Mouse (Mus musculus) MEL (cell line): ENCODE measurements around the gene Fam53b. TPM values are rescaled to one million over a fixed set of nuclear protein-coding genes. Genes with fewer than 3 reads are reported as not detected.

Experiments used
- DNase-seq: peaks from one replicate; pipeline ENCODE4 v3.0.0; 2011; ENCODE audit warnings: low read depth, low spot score
- H3K27ac ChIP-seq: 2 replicates; pipeline ENCODE4 v1.5.1; 2012; ENCODE audit warnings: low read depth, mild to moderate bottlenecking, control low read depth, low read length, moderate library complexity; ENCODE audit not compliant: control insufficient read depth
- H3K27me3 ChIP-seq, 2 experiments: fragments of 150-350 bp in 1 of 2; sonication (generic) in 1 of 2; 2 replicates each; pipeline ENCODE4 v1.6.1; 2012; ENCODE audit warnings: low read length in 2 of 2, mild to moderate bottlenecking in 2 of 2, improper control_type of control experiment in 1 of 2, moderate library complexity in 1 of 2; ENCODE audit not compliant: insufficient read depth in 2 of 2, control insufficient read depth in 1 of 2
- H3K36me3 ChIP-seq, 2 experiments: 2 replicates each; pipeline ENCODE4 v1.6.1; 2012 to 2014; ENCODE audit warnings: low read length in 2 of 2, improper control_type of control experiment in 1 of 2, inconsistent platforms in 1 of 2, mild to moderate bottlenecking in 1 of 2; ENCODE audit not compliant: insufficient read depth in 2 of 2, control insufficient read depth in 1 of 2
- H3K4me1 ChIP-seq, 2 experiments: fragments of 150-350 bp in 1 of 2; sonication (generic) in 1 of 2; 2 replicates each; pipeline ENCODE4 v1.6.1; 2012; ENCODE audit warnings: low read length in 2 of 2, improper control_type of control experiment in 1 of 2, mild to moderate bottlenecking in 1 of 2; ENCODE audit not compliant: insufficient read depth in 2 of 2, control insufficient read depth in 1 of 2
- H3K4me3 ChIP-seq, 2 experiments: fragments of 150-350 bp in 1 of 2; sonication (generic) in 1 of 2; 2 replicates each; pipeline ENCODE4 v1.5.1; 2012; ENCODE audit warnings: low read depth in 2 of 2, low read length in 2 of 2, mild to moderate bottlenecking in 2 of 2, moderate library complexity in 2 of 2, control low read depth in 1 of 2, improper control_type of control experiment in 1 of 2; ENCODE audit not compliant: control insufficient read depth in 1 of 2, insufficient read depth in 1 of 2
- H3K79me2 ChIP-seq: 2 replicates; pipeline ENCODE4 v1.6.1; 2012; ENCODE audit warnings: mild to moderate bottlenecking, low read length, moderate library complexity; ENCODE audit not compliant: control insufficient read depth, poor library complexity, insufficient read depth
- H3K9ac ChIP-seq: 2 replicates; pipeline ENCODE4 v1.6.1; 2012; ENCODE audit warnings: low read depth, mild to moderate bottlenecking, control low read depth, low read length, moderate library complexity; ENCODE audit not compliant: control insufficient read depth, poor library complexity, severe bottlenecking
- H3K9me3 ChIP-seq: fragments of 150-350 bp; sonication (generic); replicated peaks from 2 replicates; pipeline ENCODE4 v1.6.1; 2012; ENCODE audit warnings: mild to moderate bottlenecking, low read length, improper control_type of control experiment, moderate library complexity; ENCODE audit not compliant: insufficient read depth
- CHD1 ChIP-seq: IDR thresholded peaks from 2 replicates; pipeline ENCODE4 v1.6.1; 2012; ENCODE audit warnings: low read depth, mild to moderate bottlenecking, inconsistent platforms, low read length, improper control_type of control experiment
- CHD2 ChIP-seq: IDR thresholded peaks from 2 replicates; pipeline ENCODE4 v1.6.1; 2011; ENCODE audit warnings: low read length, improper control_type of control experiment
- CTCF ChIP-seq, 3 experiments: IDR thresholded peaks in 2 of 3; conservative IDR thresholded peaks in 1 of 3; 2 replicates each; pipeline ENCODE4 v1.5.1; 2011 to 2012; ENCODE audit warnings: low read length in 3 of 3, low read depth in 2 of 3, mild to moderate bottlenecking in 2 of 3, improper control_type of control experiment in 1 of 3, inconsistent platforms in 1 of 3, mixed read lengths in 1 of 3, moderate library complexity in 1 of 3; ENCODE audit not compliant: control insufficient read depth in 1 of 3, insufficient read depth in 1 of 3, poor library complexity in 1 of 3, severe bottlenecking in 1 of 3
- EP300 ChIP-seq, 2 experiments: IDR thresholded peaks; 2 replicates each; pipeline ENCODE4 v1.6.1; 2011; ENCODE audit warnings: improper control_type of control experiment in 2 of 2, low read length in 2 of 2, low read depth in 1 of 2, mild to moderate bottlenecking in 1 of 2
- ETS1 ChIP-seq: IDR thresholded peaks from 2 replicates; pipeline ENCODE4 v1.6.1; 2012; ENCODE audit warnings: low read depth, mild to moderate bottlenecking, inconsistent platforms, low read length, improper control_type of control experiment, moderate library complexity
- HCFC1 ChIP-seq: IDR thresholded peaks from 2 replicates; pipeline ENCODE4 v1.6.1; 2012; ENCODE audit warnings: low read depth, mild to moderate bottlenecking, inconsistent platforms, low read length, improper control_type of control experiment, moderate library complexity
- MAX ChIP-seq: IDR thresholded peaks from 2 replicates; pipeline ENCODE4 v1.6.1; 2011; ENCODE audit warnings: low read length, improper control_type of control experiment
- MXI1 ChIP-seq: IDR thresholded peaks from 2 replicates; pipeline ENCODE4 v1.6.1; 2011; ENCODE audit warnings: mild to moderate bottlenecking, low read depth, low read length, improper control_type of control experiment
- NRF1 ChIP-seq: IDR thresholded peaks from 2 replicates; pipeline ENCODE4 v1.6.1; 2014; ENCODE audit warnings: low read depth, mild to moderate bottlenecking, inconsistent platforms, low read length, improper control_type of control experiment, moderate library complexity; ENCODE audit not compliant: poor library complexity, insufficient read depth, severe bottlenecking
- RCOR1 ChIP-seq: IDR thresholded peaks from 2 replicates; pipeline ENCODE4 v1.6.1; 2012; ENCODE audit warnings: low read depth, mild to moderate bottlenecking, inconsistent platforms, low read length, improper control_type of control experiment
- TBP ChIP-seq: IDR thresholded peaks from 2 replicates; pipeline ENCODE4 v1.8.0; 2011; ENCODE audit warnings: low read depth, low read length, improper control_type of control experiment
- TCF12 ChIP-seq: IDR thresholded peaks from 2 replicates; pipeline ENCODE4 v1.6.1; 2014; ENCODE audit warnings: low read depth, mild to moderate bottlenecking, inconsistent platforms, low read length, improper control_type of control experiment, moderate library complexity
- UBTF ChIP-seq: IDR thresholded peaks from 2 replicates; pipeline ENCODE4 v1.6.1; 2012; ENCODE audit warnings: low read depth, mild to moderate bottlenecking, inconsistent platforms, low read length, improper control_type of control experiment, moderate library complexity, borderline replicate concordance; ENCODE audit not compliant: insufficient read depth
- USF2 ChIP-seq, 2 experiments: IDR thresholded peaks; 2 replicates each; pipeline ENCODE4 v1.6.1; 2011 to 2012; ENCODE audit warnings: improper control_type of control experiment in 2 of 2, low read length in 2 of 2, borderline replicate concordance in 1 of 2, inconsistent platforms in 1 of 2, low read depth in 1 of 2, mild to moderate bottlenecking in 1 of 2; ENCODE audit not compliant: insufficient read depth in 1 of 2
- ZC3H11A ChIP-seq: IDR thresholded peaks from 2 replicates; pipeline ENCODE4 v1.6.1; 2012; ENCODE audit warnings: low read depth, mild to moderate bottlenecking, inconsistent platforms, low read length, improper control_type of control experiment
- ZKSCAN1 ChIP-seq: IDR thresholded peaks from 2 replicates; pipeline ENCODE4 v1.6.1; 2012; ENCODE audit warnings: low read depth, mild to moderate bottlenecking, inconsistent platforms, low read length, improper control_type of control experiment, moderate library complexity
- polyA plus RNA-seq, 2 experiments: library from polyadenylated mRNA; stranded (reverse) in 1 of 2; unstranded in 1 of 2; fragments of >175 nt in 1 of 2; fragments of >200 nt in 1 of 2; gene quantifications; 2 replicates each; pipeline versions ENCODE4 v1.2.1 to v1.2.4; 2012; ENCODE audit warnings: low replicate concordance in 2 of 2, low read depth in 1 of 2; ENCODE audit not compliant: insufficient read length in 2 of 2, insufficient read depth in 1 of 2, missing spikeins in 1 of 2
- total RNA-seq: library from RNA; depleted of rRNA; stranded (reverse); fragments of 300-350 nt; gene quantifications from 2 replicates; pipeline ENCODE4 v1.2.3, GENCODE M21; 2012

Fam53b gene
- total and polyA plus RNA-seq, 3 experiments = 7.9 to 15.4 TPM; not detected in 1

GRCm38 (mm10) chr7:132767999-132768370, 45.7 kb downstream of the Fam53b start:
- Histone ChIP-seq H3K79me2 (no peaks in the 10 kb centered on the region), H3K27ac (no peak overlapping the region)
- DNase-seq = no peak
- no peak for TF ChIP-seq TCF12
- 0 out of 2 replicates have a peak, but pooled peaks have one; percentile 23 for TF ChIP-seq MAX
- TF ChIP-seq, all 39 proteins: peak for 1
- peaks cover 0 to 26% of the 10 kb centered on the region in 2 experiments for H3K36me3 ChIP-seq
- H3K9me3 ChIP-seq = no peaks in the 10 kb centered on the region
- H3K9ac ChIP-seq = no peak overlapping the region
- H3K4me3 ChIP-seq = no peak overlapping the region
- no peaks in the 10 kb centered on the region for H3K27me3 ChIP-seq
- H3K4me1 ChIP-seq = peaks cover 25 to 35% of the 10 kb centered on the region in 2 experiments

- DNase-seq = no peak
- Histone ChIP-seq H3K79me2 (no peaks in the 10 kb centered on the region), H3K36me3 (peaks cover 0 to 21% of the 10 kb centered on the region in 2 experiments), H3K9me3 (no peaks in the 10 kb centered on the region), H3K27ac (no peak overlapping the region), H3K9ac (no peak overlapping the region), H3K27me3 (no peaks in the 10 kb centered on the region), H3K4me1 (peaks cover 20 to 29% of the 10 kb centered on the region in 2 experiments), H3K4me3 (no peak overlapping the region)
- TF ChIP-seq CHD1 (no peak), NRF1 (no peak), ZKSCAN1 (no peak), MXI1 (no peak), EP300 (IDR thresholded peaks at IDR 0.05; ENCODE audit: low read depth in 1 of 2, low read length in 2 of 2) (no peak), ETS1 (no peak), USF2 (IDR thresholded peaks at IDR 0.05; ENCODE audit: borderline replicate concordance in 1 of 2, insufficient read depth in 1 of 2, low read depth in 1 of 2, low read length in 2 of 2) (no peak), ZC3H11A (no peak), TBP (no peak), HCFC1 (no peak), RCOR1 (no peak), CHD2 (no peak), CTCF (IDR thresholded peaks at IDR 0.05 in 2 of 3, conservative IDR thresholded peaks at IDR 0.05 in 1 of 3; ENCODE audit: control insufficient read depth in 1 of 3, insufficient read depth in 1 of 3, low read depth in 2 of 3, low read length in 3 of 3, poor library complexity in 1 of 3, severe bottlenecking in 1 of 3) (no peak), UBTF (no peak)
Observed at GRCm38 (mm10) chr7:132767233-132767998, 46.3 kb downstream of the Fam53b start.
